In genomic region chr3:109335470-109335869, GRCm38 (mm10) we compare ENCODE assay signal across 19 mouse cellular contexts.
"Had no signal": no experiment of that assay in that cellular context is flagged by ENCODE, and none has a peak within 500 bp of the region (broad histone marks: within the 10 kb centered on the region; RNA-seq: fewer than 3 reads in every experiment).

No protein-coding gene starts in this region.

- H3K9me3 ChIP-seq: liver, embryonic 15.5 days; lung, embryonic 15.5 days; megakaryocyte, embryonic 14.5 days; midbrain, embryonic 13.5 days; midbrain, embryonic 15.5 days; neural tube, embryonic 13.5 days; neural tube, embryonic 15.5 days had no signal

- DNase-seq: liver, postnatal 0 days; lung, adult 2 months; lung, postnatal 14 days; lung, postnatal 36 days; right cerebral cortex, postnatal 14 days; thymus, adult 18-20 months; thymus, postnatal 14 days; thymus, postnatal 36 days had no signal

- H3K9ac ChIP-seq: liver, embryonic 15.5 days; liver, postnatal 0 days; lung, embryonic 15.5 days; midbrain, embryonic 13.5 days; midbrain, embryonic 15.5 days; neural tube, embryonic 13.5 days; neural tube, embryonic 15.5 days had no signal

- H3K4me2 ChIP-seq: liver, embryonic 15.5 days; lung, embryonic 15.5 days; midbrain, embryonic 11.5 days; midbrain, embryonic 13.5 days; midbrain, embryonic 15.5 days; neural tube, embryonic 13.5 days; neural tube, embryonic 15.5 days had no signal

- H3K36me3 ChIP-seq: liver, embryonic 15.5 days; lung, embryonic 15.5 days; midbrain, embryonic 13.5 days; midbrain, embryonic 15.5 days; neural tube, embryonic 13.5 days; neural tube, embryonic 15.5 days had no signal

- H3K27ac ChIP-seq: liver, embryonic 15.5 days; lung, embryonic 15.5 days; macrophage; midbrain, embryonic 13.5 days; midbrain, embryonic 15.5 days; neural tube, embryonic 13.5 days; neural tube, embryonic 15.5 days had no signal

- ATAC-seq: liver, postnatal 0 days; lung, postnatal 0 days; midbrain, embryonic 13.5 days; midbrain, embryonic 15.5 days had no signal

- H3K4me1 ChIP-seq: lung, embryonic 15.5 days; neural tube, embryonic 13.5 days had no signal

- H3K4me3 ChIP-seq: liver, embryonic 15.5 days; lung, embryonic 15.5 days; megakaryocyte, embryonic 14.5 days; midbrain, embryonic 13.5 days; midbrain, embryonic 15.5 days; myocyte; neural tube, embryonic 13.5 days; neural tube, embryonic 15.5 days had no signal

- H3K27me3 ChIP-seq: lung, embryonic 15.5 days; megakaryocyte, embryonic 14.5 days; midbrain, embryonic 13.5 days; midbrain, embryonic 15.5 days; neural tube, embryonic 13.5 days; neural tube, embryonic 15.5 days had no signal
